7 mouse cellular contexts compared by ENCODE assay signal in genomic region chr9:122027914-122028745, GRCm38 (mm10). TPM values are rescaled to one million over a fixed set of nuclear protein-coding genes. Genes with fewer than 3 reads are reported as not detected.
A peak's percentile ranks its signal among the peaks of the same experiment; 100 is the strongest.
DNase-seq lines count a peak whose midpoint lies in the region; ATAC-seq lines count a peak whose summit lies in the region.

No protein-coding gene starts in this region.

- H3K9me3 ChIP-seq in heart, embryonic 14.5 days (ENCODE audit: control insufficient read depth, low read length), result no peaks in the 10 kb centered on the region
- H3K9me3 ChIP-seq in stomach, embryonic 14.5 days (ENCODE audit: control insufficient read depth, low read depth, low read length), result no peaks in the 10 kb centered on the region

- 26% methylated on average over 11 of the region's 11 CpGs for WGBS in heart, embryonic 14.5 days
- WGBS in stomach, embryonic 14.5 days, result 76% methylated on average over 11 of the region's 11 CpGs

- no peaks in the 10 kb centered on the region for H3K36me3 ChIP-seq in heart, embryonic 14.5 days (ENCODE audit: control insufficient read depth, insufficient read depth, low read length)
- H3K36me3 ChIP-seq in stomach, embryonic 14.5 days (ENCODE audit: control insufficient read depth, insufficient read depth, low read length), result no peaks in the 10 kb centered on the region

- H3K4me1 ChIP-seq in heart, embryonic 14.5 days (ENCODE audit: control insufficient read depth in 2 of 2, insufficient read depth in 2 of 2, low read length in 2 of 2), result peaks cover 32 to 40% of the 10 kb centered on the region in 2 experiments
- peaks cover 15% of the 10 kb centered on the region; the same call in 1 of the 2 replicates for H3K4me1 ChIP-seq in stomach, embryonic 14.5 days (ENCODE audit: control insufficient read depth, insufficient read depth, low read length)

- 0 out of 2 replicates have a peak overlapping the region, but pooled peaks have one; percentile 17 for H3K4me2 ChIP-seq in heart, embryonic 14.5 days (ENCODE audit: low read length)
- H3K4me2 ChIP-seq in stomach, embryonic 14.5 days (replicated peaks; ENCODE audit: low read depth, low read length), result no peak overlapping the region

- H3K27ac ChIP-seq in heart, embryonic 14.5 days (replicated peaks in 1 of 2; ENCODE audit: control insufficient read depth in 1 of 2, insufficient read depth in 1 of 2, low read depth in 2 of 2, low read length in 2 of 2), result peak overlapping the region; percentile 72 to 86
- peak overlapping the region; percentile 74; the same call in 1 of the 2 replicates for H3K27ac ChIP-seq in stomach, embryonic 14.5 days (ENCODE audit: low read length)

- no peak overlapping the region for H3K9ac ChIP-seq in heart, embryonic 14.5 days (ENCODE audit: low read length)
- H3K9ac ChIP-seq in stomach, embryonic 14.5 days (replicated peaks; ENCODE audit: low read depth, low read length), result no peak overlapping the region

- ATAC-seq in heart, embryonic 14.5 days (ENCODE audit: insufficient number of reproducible peaks, insufficient read depth, low FRiP score, low read depth), result peak; percentile 73
- peak; percentile 30; the same call in 1 of the 2 replicates for ATAC-seq in stomach, embryonic 14.5 days (ENCODE audit: insufficient number of reproducible peaks, insufficient read depth, low FRiP score, low read depth)
- ATAC-seq in frontal cortex, adult (ENCODE audit: low TSS enrichment), result no peak

- H3K27me3 ChIP-seq in heart, embryonic 14.5 days (ENCODE audit: control insufficient read depth, insufficient read depth, low read length), result no peaks in the 10 kb centered on the region
- no peaks in the 10 kb centered on the region for H3K27me3 ChIP-seq in stomach, embryonic 14.5 days (ENCODE audit: control insufficient read depth, insufficient read depth, low read length)

- peak; percentile 70 for DNase-seq in adipocyte (ENCODE audit: low spot score)
- peak; percentile 80 for DNase-seq in adrenal gland, postnatal 10 days
- peak; percentile 76 to 90 for DNase-seq in kidney, postnatal 36 days
- no peak for DNase-seq in layer of hippocampus, postnatal 36 days

- H3K4me3 ChIP-seq in heart, embryonic 14.5 days (ENCODE audit: control insufficient read depth in 1 of 2, insufficient read depth in 1 of 2, low read depth in 1 of 2, low read length in 2 of 2), result no peak overlapping the region
- no peak overlapping the region for H3K4me3 ChIP-seq in stomach, embryonic 14.5 days (ENCODE audit: low read depth, low read length)

RNA-seq across cellular contexts. Expression of gene Pomgnt2, which starts 31.2 kb away (rescaled TPM):
- total RNA-seq in adrenal gland, postnatal 10 days (2021), result 10 to 100 TPM; 13.0 to 16.6 TPM
- polyA plus RNA-seq in heart, embryonic 14.5 days (2014; fragmentation: Nextera tagmentation; extraction: Ambion mirVana), result 10.5 and 12.1 TPM in 2 replicates
- polyA plus RNA-seq in stomach, embryonic 14.5 days (2014; fragmentation: Nextera tagmentation; extraction: Ambion mirVana), result 13.0 and 13.8 TPM in 2 replicates
- total RNA-seq in layer of hippocampus, postnatal 36 days (2021), result 10 to 100 TPM; 41.2 to 44.0 TPM

Comparison
In these comparisons a context has a peak if more than half of its experiments do, and no peak if none do; other contexts are left out.
1. DNase-seq: peak in adipocyte (single experiment), adrenal gland, postnatal 10 days (single experiment) and kidney, postnatal 36 days (2 of 2); none in layer of hippocampus, postnatal 36 days (0 of 2).